ENCODE assay signal across 10 mouse cellular contexts in genomic region chr5:4325813-4326212, GRCm38 (mm10).
A peak's percentile ranks its signal among the peaks of the same experiment; 100 is the strongest.
DNase-seq lines count a peak whose midpoint lies in the region; ATAC-seq and TF ChIP-seq lines count a peak whose summit lies in the region.
"Had no signal": no experiment of that assay in that cellular context is flagged by ENCODE, and none has a peak within 500 bp of the region (broad histone marks: within the 10 kb centered on the region; RNA-seq: fewer than 3 reads in every experiment).

No protein-coding gene starts in this region.

- TF ChIP-seq POLR2A in myocyte (IDR thresholded peaks at IDR 0.05; ENCODE audit: insufficient read length, low read depth) = no peak

- peak; percentile 87 for ATAC-seq in kidney, embryonic 15.5 days (replicated peaks; ENCODE audit: low FRiP score)
- ATAC-seq in liver, embryonic 12.5 days = peak; percentile 63; the same call in 1 of the 2 replicates
- ATAC-seq in granulocyte monocyte progenitor cell, adult 5-6 weeks (replicated peaks; ENCODE audit: poor library complexity, severe bottlenecking) = no peak
- ATAC-seq in midbrain, embryonic 14.5 days (ENCODE audit: low FRiP score, low TSS enrichment) = no peak

- no peaks in the 10 kb centered on the region for H3K27me3 ChIP-seq in kidney, embryonic 15.5 days
- no peaks in the 10 kb centered on the region for H3K27me3 ChIP-seq in liver, embryonic 12.5 days (replicated peaks)
- H3K27me3 ChIP-seq in myocyte (ENCODE audit: control insufficient read depth, insufficient read depth, insufficient read length) = no peaks in the 10 kb centered on the region
- no peaks in the 10 kb centered on the region for H3K27me3 ChIP-seq in midbrain, embryonic 14.5 days (ENCODE audit: control insufficient read depth, insufficient read depth, low read length)
- H3K27me3 ChIP-seq: midbrain, embryonic 12.5 days had no signal

- no peak overlapping the region for H3ac ChIP-seq in myocyte (ENCODE audit: control insufficient read depth, insufficient read length)

- H3K9ac ChIP-seq in kidney, embryonic 15.5 days = no peak overlapping the region
- no peak overlapping the region for H3K9ac ChIP-seq in liver, embryonic 12.5 days
- no peak overlapping the region for H3K9ac ChIP-seq in midbrain, embryonic 14.5 days (replicated peaks; ENCODE audit: low read length)
- H3K9ac ChIP-seq: midbrain, embryonic 12.5 days had no signal

- peak overlapping the region; percentile 74 for H3K27ac ChIP-seq in kidney, embryonic 15.5 days
- H3K27ac ChIP-seq in liver, embryonic 12.5 days = no peak overlapping the region
- no peak overlapping the region for H3K27ac ChIP-seq in midbrain, embryonic 14.5 days (replicated peaks; ENCODE audit: low read depth, low read length)
- H3K27ac ChIP-seq: midbrain, embryonic 12.5 days had no signal

- no peak overlapping the region for H3K4me3 ChIP-seq in kidney, embryonic 15.5 days (replicated peaks)
- no peak overlapping the region for H3K4me3 ChIP-seq in liver, embryonic 12.5 days
- no peak overlapping the region for H3K4me3 ChIP-seq in myocyte
- no peak overlapping the region for H3K4me3 ChIP-seq in midbrain, embryonic 14.5 days (replicated peaks; ENCODE audit: low read depth, low read length)
- H3K4me3 ChIP-seq: erythroblast, embryonic 14.5 days; midbrain, embryonic 12.5 days had no signal

- no peaks in the 10 kb centered on the region for H3K9me3 ChIP-seq in kidney, embryonic 15.5 days (replicated peaks)
- H3K9me3 ChIP-seq in liver, embryonic 12.5 days (replicated peaks) = no peaks in the 10 kb centered on the region
- H3K9me3 ChIP-seq in midbrain, embryonic 14.5 days (ENCODE audit: control insufficient read depth, low read length) = no peaks in the 10 kb centered on the region
- H3K9me3 ChIP-seq: midbrain, embryonic 12.5 days had no signal

- no peaks in the 10 kb centered on the region for H3K79me2 ChIP-seq in myocyte (ENCODE audit: control insufficient read depth, insufficient read depth)

- 5% methylated on average over 3 of the region's 3 CpGs for WGBS in kidney, embryonic 15.5 days
- 7% methylated on average over 3 of the region's 3 CpGs for WGBS in liver, embryonic 12.5 days (ENCODE audit: insufficient replicate concordance)
- 47% methylated on average over 3 of the region's 3 CpGs for WGBS in midbrain, embryonic 14.5 days

- no peak overlapping the region for H3K4me2 ChIP-seq in kidney, embryonic 15.5 days
- no peak overlapping the region for H3K4me2 ChIP-seq in liver, embryonic 12.5 days
- peak overlapping the region; percentile 2 for H3K4me2 ChIP-seq in myocyte (ENCODE audit: low read depth)
- no peak overlapping the region for H3K4me2 ChIP-seq in midbrain, embryonic 14.5 days (ENCODE audit: low read length)
- H3K4me2 ChIP-seq: midbrain, embryonic 12.5 days had no signal

- DNase-seq in kidney, adult 18-20 months = no peak
- DNase-seq in heart, adult 8-10 months (ENCODE audit: low spot score) = peak; percentile 8
- no peak for DNase-seq in frontal cortex, postnatal 25 days (ENCODE audit: low spot score in 2 of 2)
- no peak for DNase-seq in midbrain, embryonic 14.5 days

- no peaks in the 10 kb centered on the region for H3K36me3 ChIP-seq in kidney, embryonic 15.5 days
- H3K36me3 ChIP-seq in liver, embryonic 12.5 days = no peaks in the 10 kb centered on the region
- H3K36me3 ChIP-seq in myocyte (ENCODE audit: control insufficient read depth, insufficient read depth) = no peaks in the 10 kb centered on the region
- H3K36me3 ChIP-seq in midbrain, embryonic 14.5 days (ENCODE audit: control insufficient read depth, insufficient read depth, low read length) = no peaks in the 10 kb centered on the region
- H3K36me3 ChIP-seq: midbrain, embryonic 12.5 days had no signal

- H3K4me1 ChIP-seq in kidney, embryonic 15.5 days = peaks cover 13% of the 10 kb centered on the region
- H3K4me1 ChIP-seq in liver, embryonic 12.5 days = 0 out of 2 replicates have a peak, but pooled peaks cover 6% of the 10 kb centered on the region
- no peaks in the 10 kb centered on the region for H3K4me1 ChIP-seq in midbrain, embryonic 14.5 days (ENCODE audit: control insufficient read depth, insufficient read depth, low read length)
- H3K4me1 ChIP-seq: midbrain, embryonic 12.5 days had no signal

TF ChIP-seq in myocyte, 11 proteins besides CTCF, POLR2A, EP300 and RAD21:
- TF ChIP-seq REST (IDR thresholded peaks at IDR 0.05; ENCODE audit: insufficient read depth, insufficient read length) = no peak
- TF ChIP-seq E2F4 (IDR thresholded peaks at IDR 0.05; ENCODE audit: insufficient read depth) = no peak
- TF ChIP-seq MYOG (IDR thresholded peaks at IDR 0.05; ENCODE audit: control insufficient read depth in 1 of 3, insufficient read depth in 1 of 3, insufficient read length in 2 of 3, low read depth in 2 of 3) = no peak
- no peak for TF ChIP-seq TCF3 (IDR thresholded peaks at IDR 0.05; ENCODE audit: insufficient read length, low read depth)
- TF ChIP-seq USF1 (IDR thresholded peaks at IDR 0.05; ENCODE audit: low read depth) = no peak
- no peak for TF ChIP-seq POLR2AphosphoS2 (IDR thresholded peaks at IDR 0.05; ENCODE audit: insufficient read length, low read depth)
- TF ChIP-seq TCF12 (IDR thresholded peaks at IDR 0.05; ENCODE audit: insufficient read depth, poor library complexity, severe bottlenecking) = no peak
- TF ChIP-seq MYOD1 (IDR thresholded peaks at IDR 0.05; ENCODE audit: control insufficient read depth in 1 of 3, insufficient read length in 2 of 3, low read depth in 2 of 3) = no peak

Comparison
In these comparisons a context has a peak if more than half of its experiments do, and no peak if none do; other contexts are left out.
1. ATAC-seq: peak in kidney, embryonic 15.5 days (single experiment) and liver, embryonic 12.5 days (single experiment); none in granulocyte monocyte progenitor cell, adult 5-6 weeks (single experiment) and midbrain, embryonic 14.5 days (single experiment).